Mouse (Mus musculus) liver, embryonic 12.5 days (tissue): ENCODE data around the gene Vopp1. TPM values are rescaled to one million over a fixed set of nuclear protein-coding genes. Genes with fewer than 3 reads are reported as not detected.
"Not testable (repeated sequence)": the region's sequence is repeated elsewhere in the genome, so short reads cannot be mapped to it uniquely, and the experiment has no call there.

Experiments used
- ATAC-seq: fragments of 200-750 bp; cut with Nextera tagmentation; 2 replicates; pipeline ENCODE4 v1.8.0; 2017; ENCODE audit warnings: moderate number of reproducible peaks, mild to moderate bottlenecking, moderate library complexity
- H3K27ac ChIP-seq: fragments of 300-500 bp; sonication (generic); 2 replicates; pipeline ENCODE4 v1.5.1; 2016; ENCODE audit warnings: mild to moderate bottlenecking
- H3K27me3 ChIP-seq: fragments of 300-500 bp; sonication (generic); replicated peaks from 2 replicates; pipeline ENCODE4 v1.6.1; 2016; ENCODE audit warnings: mild to moderate bottlenecking, moderate library complexity
- H3K36me3 ChIP-seq: fragments of 300-500 bp; sonication (generic); 2 replicates; pipeline ENCODE4 v1.6.1; 2016; ENCODE audit warnings: mild to moderate bottlenecking, moderate library complexity
- H3K4me1 ChIP-seq: fragments of 300-500 bp; sonication (generic); 2 replicates; pipeline ENCODE4 v1.6.1; 2016
- H3K4me2 ChIP-seq: fragments of 300-500 bp; sonication (generic); 2 replicates; pipeline ENCODE4 v1.6.1; 2016; ENCODE audit warnings: mild to moderate bottlenecking, moderate library complexity
- H3K4me3 ChIP-seq: fragments of 300-500 bp; sonication (generic); 2 replicates; pipeline ENCODE4 v1.5.1; 2016; ENCODE audit warnings: mild to moderate bottlenecking, moderate library complexity
- H3K9ac ChIP-seq: fragments of 300-500 bp; sonication (generic); 2 replicates; pipeline ENCODE4 v1.6.1; 2016; ENCODE audit warnings: mild to moderate bottlenecking, moderate library complexity
- H3K9me3 ChIP-seq: fragments of 300-500 bp; sonication (generic); replicated peaks from 2 replicates; pipeline ENCODE4 v1.6.1; 2016; ENCODE audit warnings: mild to moderate bottlenecking, moderate library complexity
- WGBS: fragments of 180-500 bp; shearing (Covaris S2); methylation state at CpG from one replicate; pipeline ENCODE4 v1.1.7; 2016; ENCODE audit not compliant: insufficient replicate concordance; 5-methylcytosine and 5-hydroxymethylcytosine counted together
- polyA plus RNA-seq: library from polyadenylated mRNA; unstranded; fragments of >200 nt; fragmentation: Nextera tagmentation; extraction: Ambion mirVana; gene quantifications from 2 replicates; pipeline ENCODE4 v1.2.1, GENCODE M21; 2016

The Vopp1 gene
- polyA plus RNA-seq = 41.1 and 44.4 TPM in 2 replicates

DNA sequence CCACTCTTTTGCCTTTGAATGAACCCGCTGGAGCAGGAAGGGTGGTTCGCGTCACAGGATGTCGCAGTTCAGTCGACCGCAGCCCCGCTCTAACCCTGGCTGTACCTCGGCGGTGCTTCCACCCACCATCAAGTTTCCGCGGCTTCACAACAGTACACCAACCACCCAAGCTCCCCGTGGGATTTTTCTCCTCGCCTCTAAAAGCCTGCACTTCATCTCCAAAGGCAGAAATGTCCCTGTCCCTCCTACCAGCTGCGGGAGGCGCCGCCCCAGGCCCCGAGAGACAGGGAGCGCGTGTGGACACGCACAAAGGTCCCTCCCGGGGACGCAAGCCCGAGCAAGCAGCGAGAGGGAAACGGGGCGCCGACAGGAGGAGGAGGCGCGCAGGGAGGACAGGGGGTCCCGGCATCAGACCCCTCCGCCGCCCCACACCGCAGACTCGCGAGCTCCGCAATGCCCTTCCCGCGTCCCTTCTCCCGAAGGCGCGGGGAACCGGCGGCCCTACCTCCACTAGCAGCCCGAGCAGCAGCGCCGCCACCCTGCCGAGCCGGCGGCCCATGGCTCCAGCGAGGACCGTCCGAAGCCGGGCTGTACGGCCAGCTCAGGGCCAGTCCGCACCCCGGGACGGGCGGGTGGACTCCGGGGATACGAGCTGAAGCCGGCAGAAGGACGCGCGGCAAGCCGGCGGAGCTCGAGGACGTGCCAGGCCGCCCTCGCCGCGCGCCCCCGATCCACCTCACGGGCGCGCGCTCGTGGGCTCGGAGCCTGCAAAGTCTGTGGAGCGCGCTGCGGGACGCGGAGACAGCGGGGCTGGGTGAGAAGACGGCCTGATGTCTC is at the start of gene Vopp1:
TSS of gene Vopp1 (minus strand) at position 738 of the 837 bp plus-strand sequence.
- under 1% methylated on average over 86 of the region's 87 CpGs for WGBS
- Histone ChIP-seq H3K36me3 (no peaks in the 10 kb centered on the region), H3K4me2 (peak within 1 kb of the TSS; percentile 73), H3K9ac (peak within 1 kb of the TSS; percentile 98), H3K27ac (peak within 1 kb of the TSS; percentile 92), H3K9me3 (no peaks in the 10 kb centered on the region), H3K27me3 (no peaks in the 10 kb centered on the region), H3K4me3 (peak within 1 kb of the TSS; percentile 89), H3K4me1 (peaks cover 25% of the 10 kb centered on the region)
- ATAC-seq = peak; percentile 87

DNA sequence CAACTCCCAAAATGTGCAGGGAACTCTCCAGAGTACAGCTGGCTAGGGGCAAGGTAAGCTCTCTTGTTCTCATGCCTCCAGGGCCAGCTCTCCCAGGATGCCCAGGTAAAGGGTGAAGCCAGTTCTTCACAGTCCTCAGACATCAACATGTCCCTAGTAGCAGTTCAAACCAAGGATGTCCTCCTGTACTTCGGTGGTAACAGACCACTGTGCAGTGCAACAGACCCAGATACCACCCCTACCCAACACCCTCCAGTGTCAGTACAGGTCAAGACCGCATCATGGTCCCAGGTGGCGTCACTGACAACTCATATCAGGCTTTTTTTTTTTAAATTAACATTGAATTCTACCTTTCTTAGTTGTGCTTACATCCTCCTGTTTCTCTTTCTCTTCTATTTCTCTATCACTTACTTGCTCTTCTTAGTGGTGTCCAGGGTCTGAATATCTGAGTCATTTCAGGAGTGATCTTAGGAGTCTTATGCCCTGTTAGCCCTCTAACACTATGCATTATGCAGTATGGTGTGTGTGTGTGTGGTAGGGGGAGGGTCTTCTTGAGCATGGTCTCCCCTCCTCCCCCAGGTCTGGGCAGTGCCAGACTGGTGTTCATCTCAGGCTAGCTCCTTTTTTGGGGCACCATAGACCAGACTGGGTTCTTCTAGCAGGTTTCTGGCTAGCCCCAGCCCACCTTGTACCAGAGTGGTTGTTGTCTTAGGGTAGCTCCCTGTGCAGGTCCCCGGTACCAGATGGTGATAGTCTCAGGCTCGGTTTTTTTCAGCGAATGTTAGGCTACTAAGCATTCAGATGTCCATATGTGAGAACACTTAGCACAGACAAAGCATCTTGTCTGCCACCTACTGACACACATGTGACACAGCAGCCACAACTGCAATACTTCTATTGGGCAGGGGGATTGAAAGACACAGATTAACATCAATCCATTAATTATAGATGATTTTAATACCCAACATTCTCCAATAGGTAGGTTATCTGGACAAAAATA is 34.4 kb upstream of the Vopp1 start:
- WGBS = 43% methylated on average over 6 of the region's 6 CpGs
- peak overlapping the region; percentile 39; the same call in 1 of the 2 replicates for H3K4me2 ChIP-seq
- ATAC-seq = peak; percentile 83
- no peak overlapping the region; the same call in 1 of the 2 replicates for H3K9ac ChIP-seq
- no peak overlapping the region for H3K4me3 ChIP-seq
- H3K9me3 ChIP-seq = no peaks in the 10 kb centered on the region
- no peaks in the 10 kb centered on the region for H3K36me3 ChIP-seq
- H3K27me3 ChIP-seq = no peaks in the 10 kb centered on the region
- 0 out of 2 replicates have a peak overlapping the region, but pooled peaks have one; percentile 7 for H3K27ac ChIP-seq
- H3K4me1 ChIP-seq = peaks cover 8% of the 10 kb centered on the region

DNA sequence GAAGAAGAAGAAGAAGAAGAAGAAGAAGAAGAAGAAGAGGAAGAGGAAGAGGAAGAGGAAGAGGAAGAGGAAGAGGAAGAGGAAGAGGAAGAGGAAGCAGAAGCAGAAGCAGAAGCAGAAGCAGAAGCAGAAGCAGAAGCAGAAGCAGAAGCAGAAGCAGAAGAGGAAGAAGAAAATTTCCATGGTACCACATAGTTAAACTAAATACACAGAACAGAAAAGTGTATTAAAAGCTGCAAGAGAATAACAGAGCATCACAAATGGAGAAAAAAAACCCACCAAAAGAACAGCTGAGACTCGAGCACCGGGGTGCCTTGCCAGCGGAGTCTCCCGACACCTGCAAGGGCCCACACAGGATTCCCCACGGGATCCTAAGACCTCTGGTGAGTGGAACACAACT is 26.2 kb upstream of the Vopp1 start:
- ATAC-seq, H3K27ac ChIP-seq, H3K9me3 ChIP-seq, H3K4me1 ChIP-seq, H3K4me2 ChIP-seq, H3K27me3 ChIP-seq, H3K4me3 ChIP-seq, H3K36me3 ChIP-seq, H3K9ac ChIP-seq: not testable (repeated sequence)
- 75% methylated on average over 5 of the region's 5 CpGs for WGBS

DNA sequence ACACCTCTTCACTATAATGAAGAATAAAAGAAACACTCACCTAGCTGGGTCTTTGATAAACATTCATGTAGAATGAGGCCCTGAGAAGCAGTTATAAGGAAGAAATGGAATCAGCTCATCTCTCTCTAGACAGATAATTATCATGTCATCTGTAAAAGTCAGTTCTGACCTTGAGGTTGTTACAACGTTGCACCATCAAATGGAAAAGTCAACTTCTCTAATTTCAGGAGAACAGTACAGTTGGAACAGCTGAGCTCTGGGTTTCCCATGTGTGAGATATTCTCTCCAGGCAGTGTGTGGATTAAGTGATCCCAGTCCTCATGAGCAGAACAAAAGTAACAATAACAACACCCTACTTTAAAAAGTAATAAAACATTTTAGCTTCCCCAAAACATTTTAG is 25.3 kb upstream of the Vopp1 start, which contains the start of gene Vmn1r21:
TSS of gene Vmn1r21 (minus strand) at position 58 of the 400 bp plus-strand sequence.
- no peak for ATAC-seq
- H3K4me2 ChIP-seq = no peak within 1 kb of the TSS
- H3K9me3 ChIP-seq = no peaks in the 10 kb centered on the region
- H3K27ac ChIP-seq = no peak within 1 kb of the TSS
- no peak within 1 kb of the TSS for H3K4me3 ChIP-seq
- 37% methylated on average over 1 of the region's 1 CpGs for WGBS
- no peaks in the 10 kb centered on the region for H3K27me3 ChIP-seq
- H3K4me1 ChIP-seq = no peaks in the 10 kb centered on the region
- H3K36me3 ChIP-seq = no peaks in the 10 kb centered on the region
- H3K9ac ChIP-seq = no peak within 1 kb of the TSS

DNA sequence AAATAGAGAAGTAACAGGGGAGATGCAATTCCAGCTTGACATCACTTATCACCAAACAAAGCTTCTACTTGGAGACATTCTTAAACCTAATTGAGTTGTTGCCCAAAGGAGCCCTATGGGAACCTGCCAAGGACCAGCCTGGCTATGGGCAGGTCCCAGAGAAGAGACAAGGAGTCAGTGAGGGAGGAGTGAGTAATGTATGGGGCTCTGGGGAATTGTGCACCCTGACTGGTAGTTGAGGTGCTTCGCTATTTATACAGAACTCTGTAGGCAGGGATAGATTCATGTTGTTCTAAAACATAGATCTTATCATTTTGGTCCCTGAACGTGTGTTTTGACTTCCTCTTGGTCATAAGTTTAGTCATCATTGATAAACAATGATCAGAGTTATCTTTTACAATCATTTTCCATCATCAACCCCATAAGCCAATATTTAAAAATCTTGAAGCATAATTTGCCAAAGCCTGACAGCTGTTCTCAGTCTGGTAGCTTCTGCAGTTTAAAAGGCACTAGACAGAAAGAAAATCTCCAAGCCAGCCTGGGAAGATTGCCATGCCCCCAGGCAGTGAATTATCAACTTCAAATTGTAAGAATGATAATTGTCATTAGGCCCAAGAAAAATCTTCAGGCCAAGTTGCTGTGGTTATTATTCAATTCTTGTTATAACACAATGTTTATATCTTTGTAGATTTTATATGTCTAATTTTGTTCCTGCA is 14.9 kb upstream of the Vopp1 start:
- no peak for ATAC-seq
- Histone ChIP-seq H3K9me3 (no peaks in the 10 kb centered on the region), H3K4me1 (no peaks in the 10 kb centered on the region), H3K27me3 (no peaks in the 10 kb centered on the region), H3K9ac (no peak overlapping the region), H3K36me3 (no peaks in the 10 kb centered on the region), H3K27ac (no peak overlapping the region), H3K4me3 (no peak overlapping the region), H3K4me2 (no peak overlapping the region)
- WGBS = 38% methylated on average over 2 of the region's 2 CpGs

DNA sequence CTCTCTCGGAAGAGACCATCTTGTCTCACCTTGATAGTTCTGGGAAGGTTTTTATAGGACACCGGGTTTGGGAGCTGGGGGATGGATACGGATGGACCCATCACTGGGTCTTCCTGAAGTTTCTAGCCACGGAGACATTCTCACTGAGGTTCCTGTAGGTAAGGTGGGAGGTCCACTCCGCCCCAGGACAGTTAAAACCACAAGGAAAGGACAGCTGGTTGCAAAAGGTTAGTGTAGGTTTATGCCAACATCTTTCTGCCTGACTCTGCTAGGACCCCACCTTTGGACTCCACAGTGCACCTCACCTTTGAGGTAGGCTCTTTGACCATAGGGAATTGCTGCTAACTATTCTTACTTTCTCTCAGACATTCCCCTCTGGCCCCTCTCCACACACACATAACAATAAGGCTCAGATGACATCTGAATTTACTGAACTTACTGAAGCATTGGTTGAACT is 328 bp upstream of the Vopp1 start:
- H3K9ac ChIP-seq = peak overlapping the region; percentile 98
- ATAC-seq = peak; percentile 31
- no peaks in the 10 kb centered on the region for H3K9me3 ChIP-seq
- H3K27me3 ChIP-seq = no peaks in the 10 kb centered on the region
- H3K4me1 ChIP-seq = peaks cover 25% of the 10 kb centered on the region
- H3K36me3 ChIP-seq = no peaks in the 10 kb centered on the region
- H3K4me3 ChIP-seq = peak overlapping the region; percentile 89
- WGBS = 13% methylated on average over 5 of the region's 5 CpGs
- H3K27ac ChIP-seq = peak overlapping the region; percentile 92
- peak overlapping the region; percentile 73 for H3K4me2 ChIP-seq

DNA sequence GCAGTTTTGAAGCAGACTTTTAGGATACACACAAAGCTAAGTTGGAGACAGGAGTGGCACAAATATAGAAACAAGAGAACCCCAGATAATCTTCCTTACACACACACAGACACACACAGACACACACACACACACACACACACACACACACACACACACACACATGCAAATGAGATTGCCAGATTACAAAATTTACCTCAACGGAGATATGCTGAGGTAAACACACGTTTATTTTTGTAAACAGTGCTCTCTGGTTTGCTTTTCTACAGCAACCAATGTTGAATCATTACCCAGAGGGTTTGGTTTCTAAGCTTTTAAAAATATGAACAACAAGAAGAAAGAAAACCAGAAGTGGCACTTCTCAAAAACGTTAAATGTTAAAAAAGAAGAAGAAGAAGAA is 1.5 kb downstream of the Vopp1 start:
- no peaks in the 10 kb centered on the region for H3K27me3 ChIP-seq
- H3K4me3 ChIP-seq = peak overlapping the region; percentile 89
- no peaks in the 10 kb centered on the region for H3K36me3 ChIP-seq
- H3K9me3 ChIP-seq = no peaks in the 10 kb centered on the region
- WGBS = 16% methylated on average over 3 of the region's 3 CpGs
- peak overlapping the region; percentile 71 for H3K27ac ChIP-seq
- H3K4me1 ChIP-seq = peaks cover 21% of the 10 kb centered on the region
- no peak for ATAC-seq
- peak overlapping the region; percentile 98 for H3K9ac ChIP-seq
- peak overlapping the region; percentile 73 for H3K4me2 ChIP-seq

DNA sequence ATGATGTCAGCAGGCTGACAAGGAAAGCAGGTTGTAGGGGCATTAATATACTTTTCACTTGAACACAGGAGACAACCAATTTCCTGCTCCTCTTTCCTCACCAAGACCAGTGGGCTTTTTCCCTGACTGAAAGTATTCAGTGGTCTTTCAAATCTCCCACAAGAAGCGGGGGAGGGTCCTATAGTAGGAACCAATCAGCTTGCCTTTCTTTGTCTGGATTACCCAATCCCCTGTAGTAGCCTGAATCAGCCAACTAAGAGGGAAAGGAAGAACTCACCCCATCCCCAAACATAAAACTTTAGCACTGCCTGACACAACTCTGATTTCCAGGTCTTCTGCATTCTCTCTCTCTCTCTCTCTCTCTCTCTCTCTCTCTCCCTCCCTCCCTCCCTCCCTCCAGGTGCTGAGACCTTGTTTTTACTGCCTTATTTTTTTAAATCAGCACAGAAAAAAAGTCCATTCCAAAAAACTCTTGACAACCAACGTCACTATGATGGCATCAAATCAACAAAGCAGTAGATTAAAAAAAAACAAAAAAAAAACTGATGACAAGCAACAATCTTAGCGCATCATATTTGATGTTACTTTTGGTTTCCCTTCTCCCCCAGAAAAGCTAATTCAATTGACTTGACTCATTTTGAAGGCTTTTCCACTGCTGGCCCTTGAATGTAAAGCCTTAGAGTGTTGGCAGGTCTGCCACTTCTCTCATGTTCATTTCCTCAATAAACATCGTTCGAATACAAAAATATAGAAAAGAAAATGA is 2.1 kb downstream of the Vopp1 start:
- Histone ChIP-seq H3K36me3 (no peaks in the 10 kb centered on the region), H3K4me1 (peaks cover 21% of the 10 kb centered on the region), H3K27ac (peak overlapping the region; percentile 71), H3K9ac (peak overlapping the region; percentile 98), H3K9me3 (no peaks in the 10 kb centered on the region), H3K4me2 (peak overlapping the region; percentile 73), H3K27me3 (no peaks in the 10 kb centered on the region), H3K4me3 (peak overlapping the region; percentile 89)
- no peak for ATAC-seq
- 63% methylated on average over 5 of the region's 5 CpGs for WGBS

DNA sequence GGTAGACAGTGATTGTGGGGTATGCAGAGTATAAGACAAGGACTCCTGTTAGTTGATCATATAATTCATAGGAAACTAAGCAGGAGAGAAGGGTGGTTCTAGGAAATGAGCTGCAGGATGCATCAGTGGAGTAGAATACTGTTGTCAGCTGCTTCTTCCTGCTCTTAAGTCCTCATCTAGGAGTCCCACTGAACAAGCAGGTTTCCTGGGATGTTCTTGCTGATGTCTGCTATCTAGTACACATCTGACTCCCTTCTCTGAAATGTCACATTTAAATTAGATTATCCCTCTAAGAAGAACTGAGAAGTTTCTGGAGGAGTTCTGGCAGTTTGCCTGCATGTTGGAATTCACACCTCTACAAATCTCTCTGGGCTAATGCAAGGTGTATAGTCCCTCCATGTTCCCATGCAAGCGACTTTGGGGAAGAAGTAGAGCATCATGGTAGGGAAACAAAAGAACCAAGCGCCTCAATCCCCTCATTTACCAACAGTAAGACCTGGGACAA is 10.5 kb downstream of the Vopp1 start:
- Histone ChIP-seq H3K36me3 (peaks cover 3% of the 10 kb centered on the region; the same call in 1 of the 2 replicates), H3K9ac (no peak overlapping the region), H3K4me2 (no peak overlapping the region), H3K4me1 (peaks cover 27% of the 10 kb centered on the region), H3K27me3 (no peaks in the 10 kb centered on the region), H3K4me3 (no peak overlapping the region), H3K9me3 (no peaks in the 10 kb centered on the region), H3K27ac (no peak overlapping the region)
- ATAC-seq = no peak
- 80% methylated on average over 2 of the region's 2 CpGs for WGBS

DNA sequence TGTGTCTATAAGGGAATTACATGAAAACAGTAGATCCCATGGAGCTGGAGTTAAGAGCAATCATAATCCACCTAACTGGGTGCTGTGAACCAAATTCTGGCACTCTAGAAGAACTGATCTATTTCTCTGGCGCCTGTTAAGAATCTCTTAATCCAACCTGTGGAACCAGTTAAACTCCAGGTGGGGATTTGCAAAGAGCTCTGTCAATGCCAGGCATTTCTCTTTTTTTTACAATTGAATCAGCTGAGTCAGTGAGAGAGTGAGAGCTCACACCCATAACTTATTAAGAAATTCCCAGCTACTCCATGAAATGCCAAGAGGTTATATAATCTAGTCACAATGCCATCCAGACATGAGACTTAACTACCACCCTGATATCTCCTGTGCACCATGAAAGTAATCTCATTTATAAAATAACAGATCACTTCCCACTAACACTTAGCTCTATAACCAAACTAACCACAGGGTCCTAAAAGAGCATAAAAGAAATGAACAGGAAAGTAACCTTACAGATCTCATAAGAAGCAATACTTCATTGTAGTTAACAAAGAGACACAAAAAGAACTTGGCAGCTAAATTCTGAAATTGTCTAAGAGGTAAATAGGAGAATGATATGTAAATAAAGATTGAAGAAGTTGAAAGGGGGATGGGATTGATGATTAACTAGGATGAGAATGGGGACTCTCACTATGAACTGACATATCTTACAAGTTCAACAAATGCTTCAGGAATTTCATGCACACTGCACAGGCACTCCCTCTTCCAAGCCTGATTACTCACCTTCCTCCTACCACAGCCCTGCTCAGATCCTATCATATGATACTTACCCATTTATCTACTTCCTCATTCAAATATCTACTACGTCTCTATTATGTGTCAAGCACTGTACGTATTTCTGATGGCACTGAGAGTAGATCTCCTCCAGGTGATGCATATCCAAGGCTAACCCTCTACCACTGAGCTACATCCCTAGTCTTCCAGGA is 12.9 kb downstream of the Vopp1 start:
- H3K9ac ChIP-seq = no peak overlapping the region
- H3K9me3 ChIP-seq = no peaks in the 10 kb centered on the region
- H3K27me3 ChIP-seq = no peaks in the 10 kb centered on the region
- H3K27ac ChIP-seq = no peak overlapping the region
- peak; percentile 37; the same call in 1 of the 2 replicates for ATAC-seq
- H3K4me1 ChIP-seq = peaks cover 30% of the 10 kb centered on the region
- H3K4me2 ChIP-seq = no peak overlapping the region
- H3K4me3 ChIP-seq = no peak overlapping the region
- peaks cover 14% of the 10 kb centered on the region for H3K36me3 ChIP-seq
- WGBS = 51% methylated on average over 3 of the region's 3 CpGs
